Mouse (Mus musculus) heart, embryonic 14.5 days (tissue): ENCODE results near the gene Fasn. TPM values are rescaled to one million over a fixed set of nuclear protein-coding genes. Genes with fewer than 3 reads are reported as not detected.
"Not testable (repeated sequence)": the region's sequence is repeated elsewhere in the genome, so short reads cannot be mapped to it uniquely, and the experiment has no call there.

Source experiments
- ATAC-seq: fragments of 200-750 bp; cut with Nextera tagmentation; 2 replicates; pipeline ENCODE4 v1.8.0; 2017; ENCODE audit warnings: low read depth, moderate TSS enrichment; ENCODE audit not compliant: insufficient number of reproducible peaks, insufficient read depth, low FRiP score
- H3K27ac ChIP-seq, 2 experiments: fragments of 200-500 bp in 1 of 2; fragments of 300-500 bp in 1 of 2; sonication (generic) in 1 of 2; replicated peaks in 1 of 2; 2 replicates each; pipeline ENCODE4 v1.5.1; 2012 to 2014; ENCODE audit warnings: low read depth in 2 of 2, low read length in 2 of 2, control low read depth in 1 of 2, mild to moderate bottlenecking in 1 of 2, mixed read lengths in 1 of 2; ENCODE audit not compliant: control insufficient read depth in 1 of 2, insufficient read depth in 1 of 2
- H3K27me3 ChIP-seq: fragments of 300-500 bp; sonication (generic); 2 replicates; pipeline ENCODE4 v1.6.1; 2014; ENCODE audit warnings: mild to moderate bottlenecking, low read length, control low read depth; ENCODE audit not compliant: control insufficient read depth, insufficient read depth
- H3K36me3 ChIP-seq: fragments of 300-500 bp; sonication (generic); 2 replicates; pipeline ENCODE4 v1.6.1; 2014; ENCODE audit warnings: mild to moderate bottlenecking, control low read depth, low read length, mixed read lengths; ENCODE audit not compliant: control insufficient read depth, insufficient read depth
- H3K4me1 ChIP-seq, 2 experiments: fragments of 200-500 bp in 1 of 2; fragments of 300-500 bp in 1 of 2; sonication (generic) in 1 of 2; 2 replicates each; pipeline ENCODE4 v1.6.1; 2012 to 2014; ENCODE audit warnings: low read length in 2 of 2, control low read depth in 1 of 2, mixed read lengths in 1 of 2; ENCODE audit not compliant: control insufficient read depth in 2 of 2, insufficient read depth in 2 of 2
- H3K4me2 ChIP-seq: fragments of 300-500 bp; sonication (generic); 2 replicates; pipeline ENCODE4 v1.6.1; 2014; ENCODE audit warnings: mild to moderate bottlenecking, low read length
- H3K4me3 ChIP-seq, 2 experiments: fragments of 200-500 bp in 1 of 2; fragments of 300-500 bp in 1 of 2; sonication (generic) in 1 of 2; 2 replicates each; pipeline ENCODE4 v1.5.1; 2012 to 2014; ENCODE audit warnings: low read length in 2 of 2, mild to moderate bottlenecking in 2 of 2, control low read depth in 1 of 2, low read depth in 1 of 2, moderate library complexity in 1 of 2; ENCODE audit not compliant: control insufficient read depth in 1 of 2, insufficient read depth in 1 of 2
- H3K9ac ChIP-seq: fragments of 300-500 bp; sonication (generic); 2 replicates; pipeline ENCODE4 v1.6.1; 2014; ENCODE audit warnings: mild to moderate bottlenecking, low read length
- H3K9me3 ChIP-seq: fragments of 300-500 bp; sonication (generic); 2 replicates; pipeline ENCODE4 v1.6.1; 2016; ENCODE audit warnings: low read length, control low read depth; ENCODE audit not compliant: control insufficient read depth
- WGBS: fragments of 180-500 bp; shearing (Covaris S2); extraction: QIAGEN DNeasy Blood & Tissue Kit; methylation state at CpG from one replicate; pipeline ENCODE4 v1.1.7; 2014; 5-methylcytosine and 5-hydroxymethylcytosine counted together
- polyA plus RNA-seq: library from polyadenylated mRNA; unstranded; fragments of >200 nt; fragmentation: Nextera tagmentation; extraction: Ambion mirVana; gene quantifications from 2 replicates; pipeline ENCODE4 v1.2.1, GENCODE M21; 2014

Gene Fasn
- polyA plus RNA-seq, 1 experiment from 2014 or later, result 29.6 TPM

DNA sequence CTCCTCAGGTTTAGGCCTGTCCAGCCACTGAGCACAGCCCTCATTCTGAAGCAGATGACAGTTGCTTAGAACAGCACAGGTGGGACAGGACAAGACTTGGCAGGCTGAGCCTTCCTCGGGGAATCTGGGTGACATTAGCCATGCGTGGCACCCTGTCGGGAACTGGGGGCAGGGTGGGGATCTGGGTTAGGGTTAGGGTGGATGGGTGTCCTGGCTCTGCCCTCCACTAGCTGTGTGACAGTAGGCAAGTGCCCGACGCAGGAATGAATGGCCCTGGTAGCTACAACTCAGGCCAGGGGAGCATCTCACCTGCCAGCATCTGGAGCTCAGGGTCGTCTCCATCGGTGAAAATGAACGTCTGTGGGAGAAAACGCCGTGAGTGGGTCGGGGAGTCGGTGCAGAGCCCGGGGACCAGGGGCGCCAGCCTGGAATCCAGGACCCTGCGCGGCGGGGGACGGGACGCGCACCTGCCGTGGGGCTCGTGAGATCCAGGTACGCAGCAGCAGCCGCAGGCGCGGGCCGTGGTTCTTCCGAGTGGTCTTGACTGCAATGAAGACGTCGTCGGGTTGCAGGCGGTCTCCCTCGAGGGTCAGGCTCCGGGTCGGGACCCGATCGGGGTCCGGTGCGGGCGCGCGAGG is 40.8 kb downstream of the Fasn start:
- peak overlapping the region; percentile 81 to 98 for H3K4me3 ChIP-seq
- 2% methylated on average over 42 of the region's 42 CpGs for WGBS
- H3K4me1 ChIP-seq, result peaks cover 11 to 12% of the 10 kb centered on the region in 2 experiments
- H3K9me3 ChIP-seq, result no peaks in the 10 kb centered on the region
- no peaks in the 10 kb centered on the region for H3K27me3 ChIP-seq
- peaks cover 43% of the 10 kb centered on the region for H3K36me3 ChIP-seq
- ATAC-seq, result no peak
- H3K27ac ChIP-seq, result peak overlapping the region in 1 of 2 experiments; percentile 69; a peak in 2 of 4 replicates
- H3K9ac ChIP-seq, result peak overlapping the region; percentile 94
- H3K4me2 ChIP-seq, result peak overlapping the region; percentile 89

DNA sequence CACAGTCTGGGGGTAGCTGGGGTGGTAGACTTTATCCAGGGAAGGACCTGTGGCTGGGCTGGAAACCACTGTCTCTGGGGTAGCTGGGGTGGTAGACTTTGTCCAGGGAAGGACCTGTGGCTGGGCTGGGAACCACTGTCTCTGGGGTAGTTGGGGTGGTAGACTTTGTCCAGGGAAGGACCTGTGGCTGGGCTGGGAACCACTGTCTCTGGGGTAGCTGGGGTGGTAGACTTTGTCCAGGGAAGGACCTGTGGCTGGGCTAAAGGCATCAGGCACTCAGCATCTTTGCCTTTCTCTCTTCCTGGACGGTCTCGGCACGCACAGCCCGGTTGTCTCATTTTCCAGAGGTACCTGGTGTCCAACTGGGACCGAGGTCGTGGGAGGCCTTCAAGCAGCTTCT is 43.0 kb downstream of the Fasn start:
- not testable (repeated sequence) for H3K9me3 ChIP-seq, H3K27me3 ChIP-seq, H3K9ac ChIP-seq, H3K4me2 ChIP-seq, H3K4me3 ChIP-seq, H3K27ac ChIP-seq, ATAC-seq
- WGBS, result 93% methylated on average over 6 of the region's 6 CpGs
- Histone ChIP-seq H3K4me1 (peaks cover 11 to 12% of the 10 kb centered on the region in 2 experiments), H3K36me3 (peaks cover 22% of the 10 kb centered on the region)

DNA sequence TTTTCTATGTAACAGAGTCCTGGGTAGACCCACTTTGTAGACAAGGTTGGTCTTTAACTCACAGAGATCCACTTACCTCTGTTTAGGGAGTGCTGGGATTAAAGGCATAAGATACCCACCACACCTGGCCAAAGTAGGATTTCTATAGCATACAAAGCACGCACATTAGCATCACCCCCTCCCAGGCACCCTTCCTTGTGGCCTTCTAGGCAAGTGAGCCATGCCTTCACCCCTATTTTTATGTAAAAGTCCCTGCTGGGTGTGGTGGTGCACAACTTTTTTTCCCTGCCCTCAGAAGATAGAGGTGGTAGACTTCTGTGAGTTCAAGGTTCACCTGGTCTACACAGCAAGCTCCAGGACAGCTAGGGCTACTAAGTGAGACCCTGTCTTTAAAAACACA is 44.5 kb downstream of the Fasn start:
- no peak for ATAC-seq
- H3K36me3 ChIP-seq, result peaks cover 15% of the 10 kb centered on the region
- H3K27me3 ChIP-seq, result no peaks in the 10 kb centered on the region
- H3K9ac ChIP-seq, result no peak overlapping the region
- H3K4me1 ChIP-seq, result peaks cover 5 to 6% of the 10 kb centered on the region in 2 experiments; a peak in 3 of 4 replicates
- no peak overlapping the region for H3K4me2 ChIP-seq
- WGBS, result 89% methylated on average over 1 of the region's 1 CpGs
- no peak overlapping the region for H3K27ac ChIP-seq
- H3K9me3 ChIP-seq, result no peaks in the 10 kb centered on the region
- no peak overlapping the region for H3K4me3 ChIP-seq

DNA sequence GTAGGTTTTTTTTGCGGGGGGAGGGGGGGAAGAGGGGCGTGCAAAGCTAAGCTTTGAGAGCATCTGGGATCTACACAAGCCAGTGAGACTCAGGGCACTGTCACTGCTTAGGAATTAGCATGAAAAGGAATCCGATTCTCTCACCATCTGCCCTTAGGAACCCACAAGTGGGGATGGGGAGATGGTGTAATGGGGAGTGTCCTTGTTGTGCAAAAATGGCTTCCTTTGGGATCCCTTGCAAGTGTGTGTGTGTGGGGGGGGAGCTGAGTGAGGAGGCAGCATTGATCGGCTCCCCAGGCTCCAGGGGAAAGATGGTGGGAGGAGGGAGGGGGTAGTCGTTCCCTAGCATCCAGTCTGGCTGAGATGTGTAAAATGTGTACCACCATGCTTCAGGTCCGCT is 47.2 kb downstream of the Fasn start:
- H3K9ac ChIP-seq, result no peak overlapping the region

DNA sequence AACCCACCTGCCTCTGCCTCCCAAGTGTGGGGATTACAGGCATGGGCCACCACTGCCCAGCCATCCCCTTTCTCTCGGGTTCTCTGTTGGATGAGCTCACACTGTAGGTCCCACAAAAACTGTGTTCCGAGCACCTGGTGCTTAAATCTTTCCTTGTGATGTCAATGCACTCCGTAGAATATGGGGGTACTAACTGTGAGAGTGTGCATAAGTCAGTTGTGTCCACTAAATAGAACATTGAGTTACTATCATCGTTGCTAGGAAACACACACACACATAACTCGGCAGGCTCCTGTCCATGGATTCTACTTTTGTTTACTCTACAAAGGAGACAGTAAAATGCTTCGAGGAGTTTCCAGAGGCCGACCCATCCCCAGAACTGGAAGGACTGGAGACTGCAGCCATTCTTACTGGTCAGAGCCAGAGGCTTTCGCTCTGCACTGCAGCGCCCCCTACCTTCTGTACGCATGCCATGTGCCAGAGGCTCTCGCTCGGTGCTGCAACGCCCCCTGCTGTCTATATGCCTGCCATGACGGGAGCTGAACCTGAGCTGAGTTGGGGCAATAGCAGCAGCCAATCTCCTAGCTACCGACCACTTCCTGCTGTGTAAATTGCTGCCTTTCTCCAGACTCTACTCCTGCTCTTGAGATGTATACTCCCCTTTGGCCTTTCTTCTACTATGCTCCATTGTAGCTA is 48.4 kb downstream of the Fasn start:
- Histone ChIP-seq H3K9me3 (no peaks in the 10 kb centered on the region), H3K4me3 (no peak overlapping the region), H3K9ac (no peak overlapping the region), H3K27me3 (no peaks in the 10 kb centered on the region), H3K4me1 (no peaks in the 10 kb centered on the region), H3K36me3 (peaks cover 6% of the 10 kb centered on the region), H3K27ac (no peak overlapping the region), H3K4me2 (no peak overlapping the region)
- WGBS, result 27% methylated on average over 15 of the region's 15 CpGs
- peak; percentile 48; the same call in 1 of the 2 replicates for ATAC-seq

More for the DNA sequence above, 47.2 kb downstream of the Fasn start:
- WGBS, result 28% methylated on average over 6 of the region's 6 CpGs
- H3K36me3 ChIP-seq, result peaks cover 13% of the 10 kb centered on the region
- H3K4me2 ChIP-seq, result no peak overlapping the region
- no peak overlapping the region for H3K27ac ChIP-seq
- H3K27me3 ChIP-seq, result no peaks in the 10 kb centered on the region
- H3K9me3 ChIP-seq, result no peaks in the 10 kb centered on the region
- no peaks in the 10 kb centered on the region for H3K4me1 ChIP-seq
- no peak overlapping the region for H3K4me3 ChIP-seq
- ATAC-seq, result no peak

DNA sequence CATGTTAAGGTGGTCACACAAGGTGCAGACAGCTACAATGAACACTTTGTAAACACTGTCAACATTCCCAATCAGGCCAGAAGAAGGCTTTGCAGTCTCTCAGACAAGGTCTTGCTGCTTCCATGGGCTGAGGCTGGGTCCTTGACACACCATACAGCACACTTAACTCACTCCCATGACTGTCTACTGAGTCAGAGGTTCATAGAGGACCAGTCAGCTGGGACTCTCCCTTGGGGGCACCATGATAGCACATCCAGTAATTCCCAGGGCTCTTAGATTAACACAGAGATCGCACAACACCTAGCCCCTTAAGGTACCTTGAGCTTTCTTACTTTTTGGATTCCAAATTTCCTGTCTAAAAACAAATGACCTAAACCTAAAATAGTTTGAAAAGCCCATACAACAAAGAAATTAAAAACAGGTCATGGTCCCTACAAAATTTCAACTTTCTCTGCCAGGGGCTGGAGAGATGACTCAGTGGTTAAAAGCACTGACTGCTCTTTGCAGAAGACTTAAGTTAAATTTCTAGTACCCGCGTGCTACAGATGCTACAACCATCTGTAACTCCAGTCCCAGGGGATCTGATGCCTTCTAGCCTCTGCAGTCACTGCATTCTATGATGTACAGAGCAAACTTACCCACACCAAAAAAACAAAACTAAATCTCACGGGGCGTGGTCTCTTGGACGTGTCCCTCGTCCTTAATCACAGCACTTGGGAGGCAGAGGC is 50.7 kb downstream of the Fasn start:
- H3K4me2 ChIP-seq, result no peak overlapping the region
- no peaks in the 10 kb centered on the region for H3K9me3 ChIP-seq
- no peaks in the 10 kb centered on the region for H3K36me3 ChIP-seq
- 84% methylated on average over 7 of the region's 7 CpGs for WGBS
- no peaks in the 10 kb centered on the region for H3K27me3 ChIP-seq
- no peak overlapping the region for H3K27ac ChIP-seq
- no peak overlapping the region for H3K4me3 ChIP-seq
- ATAC-seq, result no peak
- no peaks in the 10 kb centered on the region for H3K4me1 ChIP-seq
- no peak overlapping the region for H3K9ac ChIP-seq

DNA sequence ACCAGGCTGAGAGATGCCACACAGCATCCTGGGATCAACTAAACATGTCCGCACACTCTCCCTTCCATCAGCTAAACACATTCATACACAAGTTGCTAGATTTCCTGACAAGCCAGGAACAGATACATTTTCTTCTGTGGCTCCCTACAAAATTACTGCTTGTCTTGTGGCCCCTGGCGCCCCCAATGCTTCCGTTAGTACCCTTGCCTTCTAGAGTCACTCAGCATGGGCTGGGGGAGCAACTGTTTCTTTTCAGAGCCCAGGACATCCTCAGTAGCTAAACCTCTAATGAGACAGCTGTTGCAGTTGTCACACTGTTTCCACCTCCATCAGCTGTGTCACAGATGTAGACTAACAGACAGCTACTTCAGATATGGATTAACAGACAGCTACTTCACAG is 51.6 kb downstream of the Fasn start:
- Histone ChIP-seq H3K27me3 (no peaks in the 10 kb centered on the region), H3K27ac (no peak overlapping the region), H3K4me1 (no peaks in the 10 kb centered on the region), H3K9ac (no peak overlapping the region), H3K36me3 (no peaks in the 10 kb centered on the region), H3K4me3 (no peak overlapping the region), H3K9me3 (no peaks in the 10 kb centered on the region), H3K4me2 (no peak overlapping the region)
- WGBS, result 55% methylated on average over 3 of the region's 3 CpGs
- no peak for ATAC-seq
